10 mouse cellular contexts compared by ENCODE assay signal in the genomic region with DNA sequence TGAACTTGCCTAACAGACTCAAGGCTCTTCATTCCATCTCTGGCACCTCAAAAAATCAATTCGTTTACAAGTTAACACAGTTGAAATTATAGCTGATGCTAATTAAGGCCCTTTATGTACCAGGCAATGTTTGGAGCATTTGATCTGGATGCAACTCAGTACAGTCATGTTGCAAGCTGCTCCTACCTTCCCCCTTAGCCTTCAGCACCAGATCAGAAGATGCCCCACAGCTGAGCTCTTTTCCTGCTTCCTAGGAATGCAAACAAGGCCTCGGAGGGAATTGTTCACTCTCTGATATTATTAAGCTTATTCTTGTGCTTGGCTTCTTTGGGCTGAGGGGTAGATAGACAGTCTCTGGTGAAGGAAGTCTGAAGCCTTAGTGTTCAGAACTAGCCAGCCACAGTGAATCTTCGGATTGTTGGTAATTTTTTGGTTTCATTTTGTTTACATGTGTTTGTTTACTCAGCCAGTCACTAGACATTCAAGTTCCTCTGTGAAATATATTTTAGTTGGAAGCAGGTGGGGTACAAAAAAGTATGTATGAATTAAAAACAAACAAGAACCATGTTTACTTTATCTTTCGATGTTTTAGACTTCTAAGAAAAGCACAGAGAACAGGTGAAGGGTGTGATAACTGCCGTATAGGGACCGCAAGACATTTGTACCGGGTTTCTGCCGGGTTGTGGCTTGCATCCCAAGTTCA.
DNase-seq lines count a peak whose midpoint lies in the region; ATAC-seq and TF ChIP-seq lines count a peak whose summit lies in the region.
"Had no signal": no experiment of that assay in that cellular context is flagged by ENCODE, and none has a peak within 500 bp of the region (broad histone marks: within the 10 kb centered on the region; RNA-seq: fewer than 3 reads in every experiment).

No protein-coding gene starts in this region.

- no peaks in the 10 kb centered on the region for H3K27me3 ChIP-seq in kidney, embryonic 16.5 days (ENCODE audit: insufficient read depth, low read length)
- H3K27me3 ChIP-seq in MEL (ENCODE audit: control insufficient read depth in 1 of 2, insufficient read depth in 2 of 2, low read length in 2 of 2): no peaks in the 10 kb centered on the region
- H3K27me3 ChIP-seq in liver, embryonic 16.5 days (ENCODE audit: control insufficient read depth, insufficient read depth, low read depth, low read length): no peaks in the 10 kb centered on the region

- no peaks in the 10 kb centered on the region for H3K36me3 ChIP-seq in kidney, embryonic 16.5 days (ENCODE audit: insufficient read depth, low read length)
- peaks cover 0 to 6% of the 10 kb centered on the region in 2 experiments; a peak in 2 of 4 replicates for H3K36me3 ChIP-seq in MEL (ENCODE audit: control insufficient read depth in 1 of 2, insufficient read depth in 2 of 2, low read length in 2 of 2)
- H3K36me3 ChIP-seq in liver, embryonic 16.5 days (ENCODE audit: control insufficient read depth, insufficient read depth): no peaks in the 10 kb centered on the region

- WGBS in kidney, embryonic 16.5 days: 50% methylated on average over 8 of the region's 8 CpGs
- 39% methylated on average over 8 of the region's 8 CpGs for WGBS in liver, embryonic 16.5 days (ENCODE audit: insufficient replicate concordance)

- no peaks in the 10 kb centered on the region for H3K9me3 ChIP-seq in kidney, embryonic 16.5 days (ENCODE audit: low read length)
- no peaks in the 10 kb centered on the region for H3K9me3 ChIP-seq in MEL (replicated peaks; ENCODE audit: insufficient read depth, low read length)
- H3K9me3 ChIP-seq in liver, embryonic 16.5 days (replicated peaks; ENCODE audit: control insufficient read depth, low read length): no peaks in the 10 kb centered on the region

- H3K4me3 ChIP-seq in kidney, embryonic 16.5 days (ENCODE audit: low read length): no peak overlapping the region
- peak overlapping the region; percentile 51 to 71 for H3K4me3 ChIP-seq in MEL (ENCODE audit: control insufficient read depth in 1 of 2, insufficient read depth in 1 of 2, low read depth in 2 of 2, low read length in 2 of 2)
- no peak overlapping the region for H3K4me3 ChIP-seq in cortical plate, adult 2 months (ENCODE audit: insufficient read depth, low read length)
- H3K4me3 ChIP-seq in liver, embryonic 16.5 days (ENCODE audit: low read depth, low read length): peak overlapping the region; percentile 50

- intact Hi-C loops in left cerebral cortex, postnatal 25 days (cut with DNase I): loop anchor here (5.0 kb wide), 1 partner anchor 100 kb away; no protein-coding TSS in a partner anchor

- no peak overlapping the region for H3K9ac ChIP-seq in kidney, embryonic 16.5 days (replicated peaks; ENCODE audit: low read length)
- peak overlapping the region; percentile 49 for H3K9ac ChIP-seq in MEL (ENCODE audit: control insufficient read depth, low read depth, low read length, poor library complexity, severe bottlenecking)
- H3K9ac ChIP-seq in liver, embryonic 16.5 days (ENCODE audit: low read depth, low read length): peak overlapping the region; percentile 57

- H3K4me2 ChIP-seq in kidney, embryonic 16.5 days (replicated peaks; ENCODE audit: low read depth, low read length): no peak overlapping the region
- H3K4me2 ChIP-seq in liver, embryonic 16.5 days (ENCODE audit: low read depth, low read length): peak overlapping the region; percentile 64

- TF ChIP-seq EP300 in MEL (IDR thresholded peaks at IDR 0.05; ENCODE audit: low read depth in 1 of 2, low read length in 2 of 2): no peak; a peak in 1 of 4 replicates

- H3K27ac ChIP-seq in kidney, embryonic 16.5 days (ENCODE audit: low read length): peak overlapping the region; percentile 47
- peak overlapping the region; percentile 22; the same call in 1 of the 2 replicates for H3K27ac ChIP-seq in MEL (ENCODE audit: control insufficient read depth, low read depth, low read length)
- peak overlapping the region; percentile 21; the same call in 1 of the 2 replicates for H3K27ac ChIP-seq in cortical plate, adult 2 months (ENCODE audit: insufficient read depth, low read length)
- H3K27ac ChIP-seq in liver, embryonic 16.5 days (ENCODE audit: low read length): peak overlapping the region; percentile 64

- no peak for TF ChIP-seq RAD21 in MEL (IDR thresholded peaks at IDR 0.05; ENCODE audit: low read depth, low read length)

- no peak for ATAC-seq in kidney, embryonic 16.5 days (ENCODE audit: low FRiP score, low TSS enrichment)
- ATAC-seq in liver, embryonic 16.5 days (ENCODE audit: low read depth): no peak

- no peak for DNase-seq in kidney, adult 11 months
- DNase-seq in MEL (ENCODE audit: low read depth, low spot score): peak; percentile 36
- no peak for DNase-seq in spleen, postnatal 14 days (ENCODE audit: low spot score in 2 of 2)
- no peak for DNase-seq in left cerebral cortex, postnatal 25 days (ENCODE audit: low spot score in 2 of 2)
- no peak for DNase-seq in adrenal gland, postnatal 36 days
- DNase-seq: cerebellum, adult 18-20 months; right cerebral cortex, postnatal 4 days had no signal

- H3K4me1 ChIP-seq in kidney, embryonic 16.5 days (ENCODE audit: insufficient read depth, low read length): peaks cover 90% of the 10 kb centered on the region
- peaks cover under 1 to 7% of the 10 kb centered on the region in 2 experiments for H3K4me1 ChIP-seq in MEL (ENCODE audit: control insufficient read depth in 1 of 2, insufficient read depth in 2 of 2, low read length in 2 of 2)
- H3K4me1 ChIP-seq in cortical plate, adult 2 months (ENCODE audit: control insufficient read depth, insufficient read depth, low read length): peaks cover 29% of the 10 kb centered on the region
- peaks cover 74% of the 10 kb centered on the region for H3K4me1 ChIP-seq in liver, embryonic 16.5 days (ENCODE audit: control insufficient read depth, low read depth, low read length)

- no peak for TF ChIP-seq POLR2A in MEL (IDR thresholded peaks at IDR 0.05; ENCODE audit: control insufficient read depth in 1 of 2, insufficient read depth in 1 of 2, low read depth in 1 of 2, low read length in 2 of 2, poor library complexity in 1 of 2)
- no peak for TF ChIP-seq POLR2A in cortical plate, adult 2 months (IDR thresholded peaks at IDR 0.05; ENCODE audit: extremely low read depth, insufficient read depth, low read length)

- H3K79me2 ChIP-seq in MEL (ENCODE audit: control insufficient read depth, insufficient read depth, low read length, poor library complexity): no peaks in the 10 kb centered on the region

- TF ChIP-seq CTCF in MEL (IDR thresholded peaks at IDR 0.05 in 2 of 3, conservative IDR thresholded peaks at IDR 0.05 in 1 of 3; ENCODE audit: control insufficient read depth in 1 of 3, insufficient read depth in 1 of 3, low read depth in 2 of 3, low read length in 3 of 3, poor library complexity in 1 of 3, severe bottlenecking in 1 of 3): no peak
- no peak for TF ChIP-seq CTCF in cortical plate, adult 2 months (IDR thresholded peaks at IDR 0.05; ENCODE audit: extremely low read depth, insufficient read depth, low read length)

TF ChIP-seq in MEL, 35 proteins besides CTCF, POLR2A, EP300 and RAD21:
- no peak for TF ChIP-seq ZKSCAN1 (IDR thresholded peaks at IDR 0.05; ENCODE audit: low read depth, low read length)
- 0 out of 2 replicates have a peak, but pooled peaks have one; percentile 19 for TF ChIP-seq TAL1 (IDR thresholded peaks at IDR 0.05; ENCODE audit: low read length)
- TF ChIP-seq SIN3A (IDR thresholded peaks at IDR 0.05; ENCODE audit: low read length): peak; percentile 59

Comparison
In these comparisons a context has a peak if more than half of its experiments do, and no peak if none do; other contexts are left out.
1. H3K4me3 ChIP-seq: peak in MEL (2 of 2) and liver, embryonic 16.5 days (single experiment); none in kidney, embryonic 16.5 days (single experiment) and cortical plate, adult 2 months (single experiment).
2. Peak in every context shown above with its lines, with median percentiles within 50 percentile points of each other: H3K27ac ChIP-seq.